Mouse (Mus musculus): ENCODE results near the gene Aldh2. TPM values are rescaled to one million over a fixed set of nuclear protein-coding genes. Genes with fewer than 3 reads are reported as not detected.
A peak's percentile ranks its signal among the peaks of the same experiment; 100 is the strongest.
"Not testable (repeated sequence)": the region's sequence is repeated elsewhere in the genome, so short reads cannot be mapped to it uniquely, and the experiment has no call there.

The Aldh2 gene
- polyA plus RNA-seq (2015; fragmentation: Nextera tagmentation; extraction: Ambion mirVana), result 131 and 148 TPM in 2 replicates

GRCm38 (mm10) chr5:121593451-121594401 is at the start of gene Aldh2:
Gene Aldh2, minus strand, starts transcription at chr5:121593824.
- peak within 1 kb of the TSS; percentile 72 for H3K4me3 ChIP-seq (replicated peaks)
- no peaks in the 10 kb centered on the region for H3K9me3 ChIP-seq (replicated peaks)
- peak within 1 kb of the TSS; percentile 84 for H3K27ac ChIP-seq (replicated peaks)
- H3K4me2 ChIP-seq, result peak within 1 kb of the TSS; percentile 99
- H3K9ac ChIP-seq (replicated peaks), result peak within 1 kb of the TSS; percentile 79
- H3K27me3 ChIP-seq (replicated peaks), result 0 out of 2 replicates have a peak, but pooled peaks cover 2% of the 10 kb centered on the region
- peak; percentile 89 for ATAC-seq (ENCODE audit: low FRiP score)
- WGBS, result 2% methylated on average over 47 of the region's 47 CpGs
- H3K36me3 ChIP-seq, result no peaks in the 10 kb centered on the region
- H3K4me1 ChIP-seq, result peaks cover 38% of the 10 kb centered on the region

GRCm38 (mm10) chr5:121639601-121640000 is 46.0 kb upstream of the Aldh2 start:
- Histone ChIP-seq H3K9me3 (replicated peaks) (no peaks in the 10 kb centered on the region), H3K9ac (replicated peaks) (no peak overlapping the region), H3K4me3 (replicated peaks) (no peak overlapping the region), H3K4me1 (no peaks in the 10 kb centered on the region), H3K4me2 (no peak overlapping the region), H3K36me3 (no peaks in the 10 kb centered on the region), H3K27me3 (replicated peaks) (no peaks in the 10 kb centered on the region), H3K27ac (replicated peaks) (no peak overlapping the region)
- no peak for ATAC-seq (ENCODE audit: low FRiP score)
- WGBS, result 93% methylated on average over 9 of the region's 9 CpGs

- ATAC-seq (ENCODE audit: low FRiP score), result no peak
- Histone ChIP-seq H3K27ac (replicated peaks) (no peak overlapping the region), H3K27me3 (replicated peaks) (no peaks in the 10 kb centered on the region), H3K36me3 (no peaks in the 10 kb centered on the region), H3K9me3 (replicated peaks) (no peaks in the 10 kb centered on the region), H3K9ac (replicated peaks) (no peak overlapping the region), H3K4me2 (no peak overlapping the region), H3K4me3 (replicated peaks) (no peak overlapping the region), H3K4me1 (no peaks in the 10 kb centered on the region)
- WGBS, result 88% methylated on average over 6 of the region's 6 CpGs
Measured at GRCm38 (mm10) chr5:121637296-121637695, 43.7 kb upstream of the Aldh2 start.

- Histone ChIP-seq H3K4me2 (no peak overlapping the region), H3K4me3 (replicated peaks) (no peak overlapping the region), H3K9ac (replicated peaks) (no peak overlapping the region), H3K27me3 (replicated peaks) (no peaks in the 10 kb centered on the region), H3K27ac (replicated peaks) (no peak overlapping the region), H3K4me1 (no peaks in the 10 kb centered on the region), H3K36me3 (no peaks in the 10 kb centered on the region), H3K9me3 (replicated peaks) (no peaks in the 10 kb centered on the region)
- 89% methylated on average over 5 of the region's 5 CpGs for WGBS
- ATAC-seq (ENCODE audit: low FRiP score), result no peak
Measured at GRCm38 (mm10) chr5:121634668-121635067, 41.0 kb upstream of the Aldh2 start.

GRCm38 (mm10) chr5:121632804-121633203 is 39.2 kb upstream of the Aldh2 start:
- no peaks in the 10 kb centered on the region for H3K27me3 ChIP-seq (replicated peaks)
- H3K4me2 ChIP-seq, result no peak overlapping the region
- H3K27ac ChIP-seq (replicated peaks), result no peak overlapping the region
- H3K4me1 ChIP-seq, result no peaks in the 10 kb centered on the region
- WGBS, result 45% methylated on average over 3 of the region's 3 CpGs
- H3K36me3 ChIP-seq, result no peaks in the 10 kb centered on the region
- no peak overlapping the region for H3K9ac ChIP-seq (replicated peaks)
- H3K9me3 ChIP-seq (replicated peaks), result no peaks in the 10 kb centered on the region
- no peak overlapping the region for H3K4me3 ChIP-seq (replicated peaks)
- no peak for ATAC-seq (ENCODE audit: low FRiP score)

- not testable (repeated sequence) for H3K27ac ChIP-seq (replicated peaks); ATAC-seq (ENCODE audit: low FRiP score); H3K4me1 ChIP-seq; H3K4me3 ChIP-seq (replicated peaks); H3K4me2 ChIP-seq; H3K36me3 ChIP-seq; H3K9me3 ChIP-seq (replicated peaks); H3K27me3 ChIP-seq (replicated peaks); H3K9ac ChIP-seq (replicated peaks)
- WGBS, result 70% methylated on average over 8 of the region's 9 CpGs
Measured at GRCm38 (mm10) chr5:121631106-121631647, 37.6 kb upstream of the Aldh2 start.

- Histone ChIP-seq H3K4me2 (no peak overlapping the region), H3K36me3 (no peaks in the 10 kb centered on the region), H3K27ac (replicated peaks) (no peak overlapping the region), H3K27me3 (replicated peaks) (no peaks in the 10 kb centered on the region), H3K9ac (replicated peaks) (no peak overlapping the region), H3K4me1 (no peaks in the 10 kb centered on the region), H3K9me3 (replicated peaks) (no peaks in the 10 kb centered on the region), H3K4me3 (replicated peaks) (no peak overlapping the region)
- no peak for ATAC-seq (ENCODE audit: low FRiP score)
- whole genome bisulfite sequencing, result 0% methylated on average over 1 of the region's 1 CpGs
Measured at GRCm38 (mm10) chr5:121627871-121628270, 34.2 kb upstream of the Aldh2 start.

- H3K27me3 ChIP-seq (replicated peaks), result no peaks in the 10 kb centered on the region
- no peaks in the 10 kb centered on the region for H3K36me3 ChIP-seq
- H3K4me1 ChIP-seq, result peaks cover 13% of the 10 kb centered on the region
- no peak overlapping the region for H3K9ac ChIP-seq (replicated peaks)
- WGBS, result 87% methylated on average over 3 of the region's 3 CpGs
- no peak overlapping the region for H3K4me2 ChIP-seq
- no peak overlapping the region for H3K27ac ChIP-seq (replicated peaks)
- no peaks in the 10 kb centered on the region for H3K9me3 ChIP-seq (replicated peaks)
- ATAC-seq (ENCODE audit: low FRiP score), result no peak
- H3K4me3 ChIP-seq (replicated peaks), result no peak overlapping the region
Measured at GRCm38 (mm10) chr5:121623241-121623640, 29.6 kb upstream of the Aldh2 start.

- Histone ChIP-seq H3K9me3 (replicated peaks) (no peaks in the 10 kb centered on the region), H3K36me3 (no peaks in the 10 kb centered on the region), H3K4me2 (no peak overlapping the region), H3K27me3 (replicated peaks) (no peaks in the 10 kb centered on the region), H3K4me3 (replicated peaks) (no peak overlapping the region), H3K27ac (replicated peaks) (no peak overlapping the region), H3K4me1 (peaks cover 17% of the 10 kb centered on the region), H3K9ac (replicated peaks) (no peak overlapping the region)
- 96% methylated on average over 5 of the region's 5 CpGs for whole genome bisulfite sequencing
- ATAC-seq (ENCODE audit: low FRiP score), result no peak
Measured at GRCm38 (mm10) chr5:121621102-121621501, 27.5 kb upstream of the Aldh2 start.

- Histone ChIP-seq H3K27me3 (replicated peaks) (no peaks in the 10 kb centered on the region), H3K9ac (replicated peaks) (peak within 1 kb of the TSS; percentile 89), H3K4me1 (peaks cover 17% of the 10 kb centered on the region), H3K4me3 (replicated peaks) (peak within 1 kb of the TSS; percentile 83), H3K9me3 (replicated peaks) (no peaks in the 10 kb centered on the region), H3K36me3 (no peaks in the 10 kb centered on the region), H3K4me2 (peak within 1 kb of the TSS; percentile 79), H3K27ac (replicated peaks) (peak within 1 kb of the TSS; percentile 88)
- ATAC-seq (ENCODE audit: low FRiP score), result peak; percentile 89
- under 1% methylated on average over 57 of the region's 58 CpGs for WGBS
Measured at GRCm38 (mm10) chr5:121618592-121619513, 25.2 kb upstream of the Aldh2 start, which contains the start of gene Acad12. Gene Acad12, minus strand, starts transcription at chr5:121618938.

- WGBS, result 88% methylated on average over 3 of the region's 3 CpGs
- not testable (repeated sequence) for H3K9me3 ChIP-seq (replicated peaks); H3K27me3 ChIP-seq (replicated peaks); H3K36me3 ChIP-seq; H3K4me2 ChIP-seq; H3K27ac ChIP-seq (replicated peaks); H3K4me3 ChIP-seq (replicated peaks); H3K9ac ChIP-seq (replicated peaks); ATAC-seq (ENCODE audit: low FRiP score)
- H3K4me1 ChIP-seq, result peaks cover 12% of the 10 kb centered on the region
Measured at GRCm38 (mm10) chr5:121614921-121615320, 21.3 kb upstream of the Aldh2 start.

Data from neural tube, embryonic 15.5 days (tissue).